Mouse (Mus musculus): Measurements from ENCODE around the gene Alkbh7.

Gene Alkbh7

DNA sequence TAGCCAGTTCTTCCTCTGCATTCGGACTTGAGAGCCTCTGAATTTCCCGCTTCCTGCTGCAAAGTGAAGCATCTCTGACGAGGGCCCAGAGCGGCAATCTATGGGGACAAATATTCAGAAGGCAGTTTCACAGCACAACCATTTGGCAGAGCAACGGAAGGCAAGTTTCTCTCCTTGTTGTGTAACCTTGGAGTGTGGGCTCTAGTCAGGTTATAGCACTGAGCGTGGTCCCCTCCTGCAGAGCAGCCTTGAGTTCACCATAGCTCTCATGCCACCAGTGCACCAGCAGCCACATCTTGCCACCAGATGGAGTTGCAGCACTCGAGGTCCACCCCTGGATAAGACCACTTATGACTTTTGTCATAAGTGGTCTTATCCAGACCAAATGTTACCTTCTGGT is 8.7 kb upstream of the Alkbh7 start:
- DNase-seq = no peak

DNA sequence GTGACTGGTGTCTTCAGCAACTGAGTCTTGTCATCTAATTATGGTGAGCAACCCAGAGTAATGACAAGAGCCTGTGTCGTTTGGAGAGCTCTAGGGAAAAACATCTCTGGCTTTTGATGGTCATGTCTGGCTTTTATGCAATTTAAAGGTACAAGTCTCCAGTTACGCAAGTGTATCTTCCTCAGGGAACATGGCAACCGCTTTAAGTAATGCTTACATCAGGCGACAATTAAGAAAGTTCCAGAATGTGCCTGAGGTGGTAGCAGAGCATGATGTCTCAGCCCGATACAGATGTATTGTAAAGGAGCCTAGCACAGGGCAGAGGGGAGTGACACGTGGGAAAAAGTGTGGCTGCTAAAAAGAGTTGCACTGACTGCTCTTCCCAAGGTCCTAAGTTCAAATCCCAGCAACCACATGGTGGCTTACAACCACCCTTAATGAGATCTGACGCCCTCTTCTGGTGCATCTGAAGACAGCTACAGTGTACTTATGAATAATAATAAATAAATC is 8.2 kb upstream of the Alkbh7 start:
- no peak for DNase-seq

DNA sequence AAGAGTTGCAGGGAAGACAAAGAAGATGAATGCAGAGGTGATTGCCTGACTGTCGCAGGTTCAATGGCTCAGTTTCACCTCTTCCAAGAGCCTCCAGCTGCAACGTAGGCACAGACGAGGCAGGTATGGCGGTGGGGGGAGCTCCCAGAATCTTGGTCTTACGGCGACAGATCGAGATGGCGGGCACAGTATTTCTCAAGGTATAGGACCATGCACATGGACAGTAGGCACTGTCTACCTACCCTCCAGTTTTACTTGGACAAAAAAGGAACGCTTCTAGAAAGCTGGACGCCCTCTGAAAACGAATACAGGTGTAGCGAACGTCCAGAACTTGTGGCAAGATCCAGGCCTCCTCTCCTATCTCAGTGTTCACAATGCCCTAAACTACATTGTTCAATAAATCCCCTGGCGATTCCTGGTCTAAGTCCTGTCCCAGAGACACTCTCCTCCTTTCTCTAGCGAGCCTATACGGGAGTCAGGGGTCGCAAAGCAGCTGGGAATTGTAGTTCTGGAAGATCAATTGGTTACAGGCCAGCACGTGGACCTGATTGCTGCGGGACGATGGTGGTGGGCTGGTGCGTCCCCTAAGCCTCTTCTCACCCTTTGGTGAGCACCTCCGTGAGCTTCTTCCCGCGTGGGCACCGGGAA is 7.5 kb upstream of the Alkbh7 start:
- DNase-seq = peak; percentile 88

DNA sequence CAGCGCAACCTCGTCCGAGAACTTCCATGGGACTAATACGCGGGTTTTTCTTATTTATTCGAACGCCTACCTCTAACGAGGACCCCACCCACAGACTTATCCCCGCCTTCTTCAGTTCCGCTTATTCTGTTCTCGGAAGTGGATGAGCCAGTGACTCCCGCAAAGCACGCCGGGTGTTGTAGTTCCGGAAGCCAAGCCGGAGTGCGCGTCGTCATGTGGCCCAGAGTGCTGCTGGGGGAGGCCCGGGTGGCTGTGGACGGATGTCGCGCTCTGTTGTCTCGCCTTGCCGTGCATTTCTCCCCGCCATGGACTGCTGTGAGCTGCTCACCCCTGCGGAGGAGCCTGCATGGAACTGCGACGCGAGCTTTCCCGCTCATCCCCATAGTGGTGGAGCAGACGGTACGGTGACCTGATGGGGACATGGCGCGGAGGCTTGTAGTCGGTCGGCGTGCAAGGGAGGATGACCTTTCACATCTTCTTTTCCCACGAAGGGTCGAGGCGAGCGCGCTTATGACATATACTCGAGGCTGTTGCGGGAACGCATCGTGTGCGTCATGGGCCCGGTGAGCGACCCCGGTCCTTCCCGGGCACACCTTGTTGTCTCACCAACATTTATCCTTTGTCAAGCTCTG is 6.9 kb upstream of the Alkbh7 start, which contains the start of gene Clpp:
Clpp (plus strand) TSS at position 191 of the 632 bp plus-strand sequence.
- peak; percentile 97 for DNase-seq

DNA sequence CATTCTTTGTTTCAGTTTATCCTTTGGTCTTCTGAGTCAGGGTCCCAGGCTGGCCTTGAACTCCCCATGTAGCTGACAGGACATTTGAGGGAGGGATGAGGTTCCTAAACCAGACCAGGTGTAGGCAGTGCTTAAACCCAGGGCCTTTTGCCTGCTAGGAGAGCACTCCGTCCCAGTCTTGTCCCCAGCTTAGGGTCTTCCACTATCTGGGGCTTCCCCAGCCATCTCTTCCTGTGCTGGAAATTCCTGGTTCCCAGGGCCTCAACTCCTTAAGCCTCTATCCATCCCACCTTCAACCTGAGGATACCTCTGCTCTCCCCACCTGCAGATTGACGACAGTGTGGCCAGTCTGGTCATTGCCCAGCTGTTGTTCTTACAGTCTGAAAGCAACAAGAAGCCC is 6.2 kb upstream of the Alkbh7 start:
- DNase-seq = no peak

DNA sequence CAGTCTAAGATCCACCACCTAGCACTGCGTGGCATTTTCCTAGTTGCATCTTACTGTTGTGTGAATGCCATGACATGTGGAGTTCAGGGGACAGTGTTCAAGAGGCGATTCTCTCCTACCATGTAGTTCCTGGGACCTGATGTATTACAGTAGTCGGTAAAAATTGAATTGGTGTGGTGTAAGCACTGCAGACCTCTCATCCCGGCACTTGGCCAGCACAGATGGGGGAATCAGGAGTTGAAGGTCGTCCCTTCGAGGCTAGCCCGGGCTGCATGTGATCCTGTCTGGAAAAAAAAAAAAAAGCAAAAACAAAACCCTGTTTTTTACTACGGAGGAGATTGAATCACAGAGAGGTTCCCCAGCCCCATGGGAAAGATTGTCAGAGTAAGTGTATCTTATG is 2.1 kb upstream of the Alkbh7 start:
- DNase-seq = no peak

DNA sequence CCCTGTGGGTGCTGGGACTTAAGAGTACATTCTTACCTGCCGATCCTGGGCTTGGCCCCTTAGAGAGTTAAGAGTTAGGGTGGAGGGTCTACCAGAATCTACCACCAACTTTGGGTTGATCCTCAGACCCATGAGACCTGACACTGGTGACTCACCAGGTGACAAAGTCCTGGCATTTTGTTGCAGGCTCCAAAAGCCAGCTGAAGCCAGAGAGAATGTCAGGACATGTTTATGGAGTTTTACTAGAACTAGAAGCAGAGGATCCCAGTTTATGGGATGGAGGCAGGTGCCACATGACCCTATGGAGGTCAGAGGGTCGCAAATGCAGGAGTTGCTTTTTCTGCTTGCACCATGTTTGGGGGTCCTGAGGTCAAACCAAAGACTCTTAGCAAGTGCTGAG is 633 bp upstream of the Alkbh7 start:
- DNase-seq = no peak

DNA sequence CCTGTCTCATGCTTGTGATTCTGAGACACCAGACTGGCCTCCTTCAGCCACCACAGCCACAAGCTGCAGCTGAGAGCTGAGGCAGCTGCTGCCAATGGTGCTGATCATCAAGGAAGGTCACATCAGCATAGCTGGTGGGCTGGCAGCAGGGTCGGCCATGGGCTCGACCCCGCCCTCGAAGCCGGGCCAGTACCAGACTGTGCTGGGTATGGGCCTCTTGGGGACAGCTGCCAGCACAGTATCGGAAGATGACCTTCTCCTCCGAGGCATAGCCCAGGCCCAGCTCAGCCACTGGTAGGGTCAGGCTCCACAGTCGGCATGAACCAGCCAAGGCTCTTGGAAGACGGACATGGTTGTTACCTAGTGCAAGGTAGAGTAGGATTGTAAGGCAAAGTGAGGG is 2.3 kb downstream of the Alkbh7 start:
- no peak for DNase-seq

DNA sequence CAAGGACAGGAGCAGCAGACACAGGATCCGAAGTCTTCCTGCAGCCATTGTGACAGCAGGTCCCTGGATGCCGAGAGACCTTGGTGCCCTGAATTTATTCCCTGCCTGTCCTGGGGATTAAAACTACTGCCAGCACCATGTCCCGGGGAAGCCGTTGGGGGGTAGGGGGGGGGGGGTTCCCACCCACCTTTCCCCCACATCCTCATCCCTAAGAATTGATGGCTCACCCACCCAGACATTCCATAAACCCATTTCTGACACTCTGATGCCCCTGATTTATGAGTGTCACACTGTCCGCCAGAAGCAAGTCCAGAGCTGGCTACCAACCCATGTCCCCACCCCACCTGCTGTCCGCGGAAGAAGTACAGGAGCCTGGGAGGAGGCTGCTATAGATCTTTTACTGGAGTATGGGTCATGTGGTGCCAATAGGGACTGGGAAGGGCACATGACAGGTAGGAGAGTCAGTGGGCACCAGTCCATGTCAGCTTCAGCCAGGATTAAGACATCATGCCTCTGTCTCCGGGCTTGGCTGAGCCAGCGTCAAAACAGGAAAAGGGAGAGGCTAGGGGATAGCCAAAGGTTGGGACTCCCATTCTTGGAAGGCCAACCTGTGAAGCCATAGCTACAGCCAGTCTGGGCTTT is 3.0 kb downstream of the Alkbh7 start, which contains the start of gene Pspn:
Pspn (minus strand) TSS at position 51 of the 642 bp plus-strand sequence.
- no peak for DNase-seq

DNA sequence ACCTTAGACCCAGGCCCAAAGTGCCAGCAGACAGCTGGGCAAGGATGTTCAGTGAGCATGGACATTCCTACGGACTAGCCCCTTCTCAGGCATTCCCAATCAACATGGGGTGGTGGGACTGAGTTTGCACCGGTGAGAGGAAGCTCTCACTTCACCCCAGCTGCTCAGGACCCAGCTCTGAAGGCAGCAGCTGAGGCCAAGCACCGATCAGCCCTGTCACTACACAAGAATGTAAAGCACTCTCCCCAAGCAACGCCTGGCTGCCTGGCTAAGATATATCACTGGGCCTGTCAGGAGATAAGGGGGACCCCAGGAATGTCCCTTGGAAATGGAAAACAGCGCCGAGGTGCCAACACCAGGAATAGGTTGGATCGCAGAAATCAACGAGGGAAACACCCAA is 4.1 kb downstream of the Alkbh7 start:
- no peak for DNase-seq

DNA sequence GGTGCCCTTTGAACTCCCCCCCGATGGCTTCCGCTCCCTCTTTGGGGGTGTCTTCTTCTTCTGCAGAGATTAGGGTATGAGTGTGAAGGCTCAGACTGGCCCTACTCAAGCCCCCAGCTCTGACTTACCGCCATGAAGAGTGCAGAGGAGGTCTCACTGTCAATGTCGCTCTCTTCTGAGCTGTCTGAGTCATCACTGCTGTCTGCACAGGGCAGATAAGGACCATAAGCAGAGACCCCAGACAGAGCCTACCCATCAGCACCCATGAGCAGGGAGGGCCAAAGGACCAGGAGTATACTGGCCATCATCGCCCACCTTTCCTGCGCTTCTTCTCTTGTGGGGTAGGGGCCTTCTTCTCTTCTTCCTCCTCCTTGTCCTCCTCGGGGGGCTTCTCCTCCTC is 6.9 kb downstream of the Alkbh7 start:
- DNase-seq = no peak

DNA sequence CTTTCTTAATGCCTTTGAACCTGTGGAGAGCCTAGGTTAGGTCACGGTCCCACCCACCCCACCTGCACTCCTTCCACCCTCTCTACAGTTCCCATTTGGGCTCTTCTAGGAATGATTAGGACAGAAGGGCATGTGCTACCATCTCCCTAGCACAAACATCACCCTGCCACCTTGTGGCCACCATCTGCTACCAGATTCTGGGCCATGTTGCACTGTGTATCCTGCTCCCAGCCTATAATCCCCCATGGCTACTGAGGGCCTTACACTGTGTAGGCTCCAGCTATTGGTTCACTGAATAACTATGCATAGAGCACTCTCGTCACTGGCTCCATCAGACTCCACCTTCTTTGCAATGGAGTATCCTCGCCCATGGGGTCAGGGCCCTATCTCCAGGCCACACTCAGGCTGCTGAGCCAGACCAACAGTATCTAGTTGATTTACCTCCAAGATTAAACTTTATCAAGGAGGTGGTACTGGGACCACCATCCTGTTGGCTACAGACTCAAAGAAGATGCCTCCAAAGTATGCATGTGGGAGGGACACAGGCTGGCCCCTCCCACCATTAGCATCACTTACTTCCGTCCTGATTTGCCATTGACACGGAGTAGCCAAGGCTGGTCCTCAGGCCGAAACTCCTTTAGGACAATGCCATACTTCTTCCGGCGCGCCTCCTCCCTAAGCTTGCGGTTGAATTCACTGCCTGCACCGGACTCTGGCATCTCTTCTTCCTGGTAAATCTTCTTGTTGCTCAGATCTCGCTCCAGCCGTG is 10.2 kb downstream of the Alkbh7 start:
- no peak for DNase-seq

DNA sequence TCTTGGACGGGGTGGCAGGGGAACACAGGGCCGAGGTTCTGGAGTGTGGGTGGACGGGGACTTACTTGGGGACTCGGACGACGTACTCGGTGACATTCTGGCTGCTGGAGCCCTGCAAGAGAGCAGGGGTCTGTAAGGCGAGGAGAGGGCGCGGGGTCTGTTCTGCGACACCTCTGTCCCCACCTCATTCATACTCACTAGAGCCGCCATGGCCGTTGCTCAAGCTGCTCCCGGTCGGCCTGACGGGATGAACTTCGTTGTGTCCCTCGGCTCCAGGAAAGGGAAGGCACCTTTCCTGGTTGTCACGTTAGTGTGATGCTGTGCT is 13.7 kb downstream of the Alkbh7 start:
- no peak for DNase-seq

DNA sequence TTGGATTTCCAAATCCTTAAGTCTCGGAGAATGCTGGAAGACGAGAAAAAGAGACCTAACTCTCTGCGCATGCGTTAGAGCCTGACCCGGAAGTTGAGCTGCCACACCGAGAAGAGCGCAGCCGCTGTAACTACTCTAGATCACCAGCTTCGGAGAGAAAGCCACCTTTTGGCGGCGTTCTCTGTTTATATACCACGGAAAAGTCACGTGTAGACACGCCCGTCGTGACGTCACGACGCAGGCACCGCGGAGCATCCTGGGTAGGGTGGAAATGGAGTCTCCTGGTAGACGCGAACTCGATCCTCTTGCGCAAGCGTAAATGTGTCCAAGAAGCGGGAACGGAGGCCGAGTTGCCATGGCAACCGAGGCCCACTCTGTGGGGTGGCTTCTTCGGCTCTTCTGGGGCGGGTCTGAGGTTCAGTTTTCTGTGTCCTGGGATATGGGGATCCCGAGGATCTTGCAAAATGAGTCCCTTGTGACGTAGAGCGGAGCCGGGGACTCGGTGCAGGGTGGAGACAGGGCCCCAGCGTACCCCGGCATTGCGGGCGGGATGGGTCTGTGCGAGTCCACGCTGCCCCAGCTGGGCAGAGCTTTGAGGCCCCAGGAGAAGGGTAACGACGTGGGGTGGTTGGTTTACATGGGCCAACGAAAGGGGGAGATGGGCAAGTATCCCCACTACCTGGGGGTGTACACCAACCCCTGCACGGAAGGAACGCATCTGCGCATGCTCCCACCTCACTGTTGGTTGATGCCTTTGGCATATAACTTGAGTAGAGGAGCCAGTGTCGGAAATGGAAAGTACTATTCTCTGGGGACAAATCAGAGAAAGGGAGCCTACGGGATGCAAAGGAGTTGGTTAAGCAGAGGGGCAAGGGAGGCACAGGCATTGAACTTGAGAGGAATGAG is 14.3 kb downstream of the Alkbh7 start, which contains the start of the genes Gtf2f1 and Gm17949:
Gtf2f1 (minus strand) TSS at position 53 of the 906 bp plus-strand sequence.
Gm17949 (plus strand) TSS at position 234 of the 906 bp plus-strand sequence.
- DNase-seq = peak; percentile 96

DNA sequence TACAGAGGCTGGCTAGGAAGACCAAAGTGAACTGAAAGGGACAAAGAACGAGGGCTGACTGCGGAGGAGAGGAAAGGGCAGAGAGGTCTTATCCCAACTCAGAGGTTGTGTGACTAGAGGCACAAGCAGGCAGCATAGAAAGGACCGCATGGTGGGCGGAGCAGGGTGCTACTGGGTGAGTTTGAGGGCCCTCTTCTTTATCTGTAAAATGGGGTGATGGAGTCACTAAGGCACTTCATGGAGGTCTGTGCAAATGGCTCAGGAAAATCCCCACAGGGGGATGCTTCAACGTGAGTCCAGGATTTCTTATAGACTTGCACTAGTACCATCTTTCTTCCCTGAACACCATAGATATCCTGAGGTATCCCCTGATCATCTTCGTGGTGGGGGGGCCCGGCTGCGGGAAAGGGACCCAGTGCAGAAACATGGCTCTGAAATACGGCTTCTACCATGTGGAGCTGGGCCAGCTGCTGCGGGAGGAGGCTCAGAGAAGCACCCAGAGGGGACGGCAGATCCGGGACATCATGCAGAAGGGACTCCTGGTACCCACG is 15.2 kb downstream of the Alkbh7 start:
- no peak for DNase-seq

DNA sequence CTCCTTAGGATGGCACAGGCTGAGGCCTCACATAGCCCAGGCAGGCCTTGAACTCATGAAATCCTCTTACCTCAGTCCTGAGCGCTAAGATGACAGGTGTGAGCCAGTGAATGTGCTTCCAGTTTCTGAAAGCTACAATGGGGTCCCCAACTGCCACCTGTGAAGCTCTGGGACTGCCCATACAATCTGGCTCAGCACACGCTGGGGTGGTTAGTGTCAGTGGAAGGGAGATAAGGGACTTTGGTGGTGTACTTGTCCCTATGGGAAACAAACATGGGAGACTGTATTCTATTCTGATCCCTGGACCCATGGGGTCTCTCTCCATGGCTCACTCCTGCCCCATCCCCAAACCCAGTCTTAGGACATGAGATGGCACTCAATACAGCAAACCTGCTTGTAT is 22.6 kb downstream of the Alkbh7 start:
- DNase-seq = no peak

DNA sequence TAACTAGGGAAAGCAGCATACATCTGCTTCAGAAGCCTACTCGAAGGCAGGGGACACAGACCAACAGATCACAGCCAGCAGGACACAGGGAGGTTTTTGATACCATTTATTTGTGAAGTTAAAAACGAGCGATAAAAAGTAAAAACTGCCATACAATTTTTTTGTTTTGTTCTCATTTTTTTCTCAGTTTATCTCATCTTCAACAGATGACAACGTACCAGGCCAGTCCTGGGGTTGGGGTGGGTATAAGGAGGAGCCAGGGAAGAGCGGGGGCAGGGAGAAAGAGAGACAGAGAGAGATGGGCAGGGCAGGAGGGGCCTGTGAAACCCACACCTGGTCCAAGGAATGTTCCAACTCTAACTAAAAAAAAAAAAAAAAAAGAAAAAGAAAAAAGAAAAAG is 23.8 kb downstream of the Alkbh7 start:
- no peak for DNase-seq

DNA sequence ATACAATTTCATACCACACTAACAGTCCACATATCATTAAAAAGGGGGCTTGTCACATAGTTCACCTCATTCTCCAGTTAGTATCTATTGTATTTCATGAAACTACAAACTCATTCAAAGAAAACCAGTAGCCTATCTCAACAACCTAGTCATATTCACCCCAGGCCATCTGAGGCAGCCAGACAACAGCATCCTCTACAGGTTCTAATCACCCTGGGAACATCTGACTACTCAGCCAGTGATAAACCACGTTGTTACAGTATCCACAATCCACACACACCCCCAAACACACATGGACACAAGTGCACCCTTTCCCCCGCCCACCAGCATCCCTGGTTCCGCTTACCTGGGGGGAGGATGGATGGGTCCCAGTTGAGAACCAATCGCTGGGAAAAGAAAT is 30.3 kb downstream of the Alkbh7 start:
- no peak for DNase-seq

DNA sequence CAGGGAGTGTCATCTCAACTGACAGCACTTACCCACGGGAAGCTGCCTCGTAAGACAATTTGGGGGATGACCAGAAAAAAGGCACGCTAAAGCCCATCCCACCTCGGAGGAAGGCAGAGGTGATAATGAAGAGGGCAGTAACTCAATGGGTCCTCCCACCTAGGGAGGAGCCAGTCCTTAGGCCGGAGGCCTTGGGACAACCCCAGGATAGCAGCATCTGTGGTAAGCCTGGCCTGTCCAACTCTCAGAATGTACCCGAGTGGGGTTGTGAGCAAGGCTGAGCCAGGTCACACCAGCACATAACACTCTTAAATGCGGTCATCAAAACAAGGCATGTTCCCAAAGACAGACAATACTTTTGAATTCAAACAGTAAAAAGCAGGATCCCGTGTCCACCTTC is 32.6 kb downstream of the Alkbh7 start:
- peak; percentile 27 for DNase-seq

DNA sequence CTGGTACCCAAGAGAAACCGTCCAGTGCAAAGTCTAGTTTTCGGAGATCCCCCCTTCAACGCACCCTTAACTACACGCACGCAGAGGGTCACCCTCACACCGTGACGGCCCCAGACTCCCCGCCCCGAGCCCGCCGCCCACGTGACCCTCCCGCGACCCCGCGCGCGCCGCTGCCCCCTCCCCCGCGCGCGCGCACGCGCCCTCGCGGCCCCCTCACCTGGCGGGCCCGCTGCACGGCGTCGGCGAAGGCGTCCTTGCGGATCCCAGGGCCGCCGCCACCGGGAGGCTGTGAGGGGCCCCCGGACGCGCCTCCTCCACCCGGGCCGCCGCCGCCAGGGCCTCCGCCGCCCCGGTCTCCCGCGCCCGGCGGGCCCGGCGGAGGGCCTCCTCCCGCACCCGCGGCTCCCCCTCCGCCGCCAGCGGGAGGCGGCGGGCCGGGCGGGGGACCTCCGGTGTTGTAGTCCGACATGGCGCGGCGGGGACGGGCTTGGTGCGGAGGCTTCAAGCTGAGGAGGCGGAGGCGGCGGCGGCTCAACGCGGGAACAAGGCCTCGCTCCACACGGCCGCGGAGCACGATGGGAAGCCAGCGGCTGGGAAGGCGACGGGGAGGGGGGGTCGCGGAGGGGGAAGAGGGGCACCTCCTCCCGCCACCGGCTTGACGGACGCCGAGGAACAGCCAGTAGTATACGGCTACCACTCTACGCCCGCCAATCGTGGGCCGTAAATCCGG is 34.0 kb downstream of the Alkbh7 start, which contains the start of gene Khsrp:
Khsrp (minus strand) TSS at position 592 of the 730 bp plus-strand sequence.
- peak; percentile 31 for DNase-seq
